Mouse (Mus musculus) left cerebral cortex, postnatal 10 days (tissue): ENCODE measurements around the gene Gm49369. TPM values are rescaled to one million over a fixed set of nuclear protein-coding genes. Genes with fewer than 3 reads are reported as not detected.
A peak's percentile ranks its signal among the peaks of the same experiment; 100 is the strongest.
"Not testable (repeated sequence)": the region's sequence is repeated elsewhere in the genome, so short reads cannot be mapped to it uniquely, and the experiment has no call there.

Experiments
- DNase-seq, 2 experiments: peaks; one replicate each; pipeline ENCODE4 v3.0.0; 2021 to 2022; ENCODE audit warnings: low spot score in 2 of 2, mixed read lengths in 1 of 2; ENCODE audit errors: extremely low spot score in 1 of 2
- intact Hi-C: fragments of 180-260 bp; cut with DNase I; formaldehyde crosslinking; loops from one replicate; pipeline ENCODE4 v1.15.1; 2025
- total RNA-seq, 2 experiments: library from RNA; stranded (reverse); gene quantifications; 2 replicates each; pipeline ENCODE4 v1.2.3; 2021

Gene Gm49369
- total RNA-seq, 2 experiments from 2014 or later, result 1.9 TPM; not detected in 1

DNA sequence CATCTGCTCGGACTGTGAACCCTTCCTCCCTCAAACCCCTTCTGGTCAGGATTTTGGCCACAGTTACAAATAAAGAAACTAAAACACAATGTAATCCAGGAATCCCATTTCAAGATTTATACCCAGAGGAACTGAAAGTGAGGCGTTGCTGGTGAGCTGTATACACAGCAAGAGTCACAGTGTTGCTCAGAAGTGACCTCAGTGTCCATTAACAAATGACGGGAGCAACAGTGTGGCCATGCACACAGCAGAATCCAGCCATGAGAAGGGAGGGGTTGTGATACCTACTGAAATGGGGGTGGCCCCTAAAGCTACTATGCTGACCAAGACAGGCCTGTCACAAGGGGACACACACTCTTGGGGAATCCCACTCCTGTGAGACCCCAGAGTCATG is 40.2 kb downstream of the Gm49369 start:
- intact Hi-C loops, result no loop called here
- no peak for DNase-seq

DNA sequence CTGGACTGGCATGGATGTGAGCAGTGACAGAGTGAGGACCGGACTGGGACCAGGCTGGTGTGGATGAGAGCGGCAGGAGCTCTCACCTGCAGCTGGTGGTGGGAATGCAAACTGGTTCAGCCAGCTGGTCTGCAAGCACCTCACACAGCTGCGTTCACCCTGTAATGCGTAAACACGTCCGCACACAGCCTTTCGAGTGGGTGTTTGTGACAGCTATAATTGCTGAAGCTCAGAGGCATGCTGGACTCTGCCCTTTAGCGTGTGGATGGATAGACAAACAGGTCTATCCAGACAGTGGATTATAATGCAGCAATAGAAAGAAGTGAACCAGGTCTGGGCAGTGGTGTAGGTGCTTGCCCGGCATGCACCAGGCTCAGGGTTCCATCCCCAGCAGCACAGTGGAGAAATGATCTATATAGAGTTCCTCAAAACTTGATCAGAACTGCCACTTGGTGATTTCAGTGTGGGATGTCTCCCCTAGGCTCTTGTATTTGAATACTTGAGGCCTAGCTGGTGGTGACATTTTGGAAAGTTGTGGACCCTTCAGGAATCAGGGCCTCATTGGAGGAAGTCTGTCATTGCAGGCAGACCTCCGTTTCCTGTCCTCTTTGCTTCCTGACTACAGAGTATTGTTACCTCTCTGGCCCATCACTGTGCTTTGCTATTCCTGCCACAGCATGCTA is 40.8 kb downstream of the Gm49369 start:
- DNase-seq, result no peak
- intact Hi-C loops, result no loop called here

DNA sequence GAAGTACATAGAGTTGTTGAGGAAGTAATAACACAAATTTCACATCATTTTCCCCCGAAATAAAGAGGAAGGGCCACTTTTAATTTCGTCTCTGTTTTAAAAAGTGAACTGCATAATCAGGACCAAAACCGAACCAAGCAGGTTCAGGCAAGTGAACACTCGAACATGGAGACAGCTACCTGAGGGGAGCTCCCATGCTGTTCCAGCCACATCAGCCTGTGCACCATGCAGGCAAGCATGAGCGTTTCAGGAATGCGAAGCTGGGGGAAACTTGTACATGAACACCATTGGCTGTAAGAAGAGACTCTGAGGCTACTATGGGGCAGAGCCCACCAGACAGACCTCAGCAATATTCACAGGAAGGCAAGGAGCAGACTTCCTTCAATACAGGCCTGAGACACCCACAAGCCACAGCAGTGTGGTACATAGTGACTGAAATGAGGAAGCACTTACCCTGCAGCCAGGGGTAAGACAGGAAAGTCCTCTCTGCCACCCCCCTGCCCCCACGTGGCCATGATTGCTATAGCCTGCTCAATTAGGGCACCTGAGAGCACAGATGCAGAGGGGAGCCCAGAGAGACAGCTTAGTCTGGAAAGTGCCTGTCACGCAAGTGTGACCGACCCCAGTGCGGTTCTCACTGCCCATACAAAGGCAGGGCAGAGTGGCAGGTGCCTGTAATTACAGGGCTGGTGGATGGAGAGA is 42.0 kb downstream of the Gm49369 start:
- intact Hi-C loops, result no loop called here
- peak in 1 of 2 experiments; percentile 54 for DNase-seq

DNA sequence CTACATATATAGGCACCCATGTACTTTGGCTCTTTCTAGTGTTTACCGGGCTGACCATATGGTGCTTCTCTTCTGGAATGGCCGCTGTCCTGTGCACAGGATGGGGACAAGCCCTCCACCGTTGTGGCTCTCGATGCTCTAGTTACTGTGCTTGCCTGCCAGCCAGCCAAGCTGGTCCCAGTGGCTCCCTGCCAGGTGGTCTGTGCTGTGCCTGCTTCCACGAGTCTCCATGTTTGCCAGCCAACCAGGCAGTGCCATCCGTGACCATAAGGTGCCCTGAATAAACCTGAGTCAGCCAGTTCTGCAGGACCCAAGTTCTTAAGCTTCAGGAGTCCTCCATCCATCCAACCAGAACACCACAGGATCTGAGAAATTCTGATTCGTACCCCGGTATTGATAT is 47.3 kb downstream of the Gm49369 start:
- intact Hi-C loops, result loop anchor here (2.0 kb wide), 1 partner anchor 100 kb away; the partner anchor contains the start of gene Syt8
- DNase-seq, result peak in 1 of 2 experiments; percentile 63

DNA sequence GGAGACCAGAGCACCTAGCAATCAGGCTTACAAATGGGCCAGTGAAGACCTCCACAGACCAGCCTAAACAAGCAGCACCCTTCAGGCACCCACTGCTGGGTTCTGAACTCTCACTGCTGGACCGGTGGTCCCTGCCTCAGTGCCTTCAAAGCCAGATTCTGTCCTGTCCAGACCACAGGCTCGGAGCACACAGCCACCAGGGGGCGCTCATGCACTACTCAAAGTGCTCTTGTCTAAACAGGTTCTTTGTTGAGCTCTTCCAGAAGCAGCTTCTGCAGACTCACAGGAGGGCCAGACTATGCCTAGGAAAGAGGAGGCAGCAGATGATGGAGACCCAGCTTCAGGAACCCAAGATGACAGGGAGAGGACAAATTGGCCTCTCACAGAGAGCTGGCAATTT is 48.2 kb downstream of the Gm49369 start:
- intact Hi-C loops, result loop anchor here (1.0 to 5.0 kb wide), 3 partner anchors 101 to 343 kb away; partner anchors contain the start of gene Syt8

DNA sequence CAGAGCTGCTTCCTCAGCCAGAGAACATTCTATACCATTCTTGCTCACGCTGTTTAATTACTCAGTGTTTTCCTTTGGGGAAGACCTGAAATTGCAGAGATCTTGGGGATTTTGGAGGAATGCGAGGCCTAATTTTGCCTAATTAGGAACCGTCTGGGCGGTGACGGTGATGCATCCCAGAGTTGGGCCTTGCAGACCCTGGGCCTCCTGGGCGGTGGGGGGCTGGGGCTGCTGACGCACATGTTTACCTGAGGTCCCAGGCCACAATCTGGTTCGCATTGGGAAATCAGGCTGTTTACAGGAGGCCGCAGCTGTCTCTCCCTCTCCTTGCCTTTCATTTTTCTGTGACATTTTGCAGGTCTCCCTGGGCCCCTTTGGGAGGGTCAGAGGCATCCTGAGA is 49.7 kb downstream of the Gm49369 start:
- not testable (repeated sequence) for DNase-seq
- intact Hi-C loops, result loop anchor here (5.0 kb wide), 1 partner anchor 345 kb away; no protein-coding TSS in a partner anchor

More for the DNA sequence above, 48.2 kb downstream of the Gm49369 start:
- DNase-seq, result peak; percentile 85 to 90

DNA sequence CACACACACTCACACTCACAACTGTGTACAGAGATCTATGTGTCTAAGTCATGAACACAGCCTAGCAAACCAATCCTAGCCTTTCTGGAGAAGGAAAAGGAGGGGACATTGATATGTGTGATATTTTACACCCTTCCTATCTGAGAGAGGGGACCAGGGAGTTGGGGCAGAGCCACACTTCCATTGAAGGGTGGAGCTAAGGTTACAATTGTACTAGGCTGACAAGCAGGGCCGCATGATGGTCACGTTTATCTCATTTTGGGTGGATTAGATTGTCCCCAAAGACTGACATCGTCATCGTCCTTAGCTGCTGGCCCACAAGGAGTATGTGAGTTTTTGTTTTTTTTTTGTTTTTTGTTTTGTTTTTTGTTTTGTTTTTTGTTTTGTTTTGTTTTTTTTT is 51.2 kb downstream of the Gm49369 start:
- intact Hi-C loops, result loop anchor here (5.0 kb wide), 1 partner anchor 346 kb away; no protein-coding TSS in a partner anchor
- DNase-seq, result no peak

DNA sequence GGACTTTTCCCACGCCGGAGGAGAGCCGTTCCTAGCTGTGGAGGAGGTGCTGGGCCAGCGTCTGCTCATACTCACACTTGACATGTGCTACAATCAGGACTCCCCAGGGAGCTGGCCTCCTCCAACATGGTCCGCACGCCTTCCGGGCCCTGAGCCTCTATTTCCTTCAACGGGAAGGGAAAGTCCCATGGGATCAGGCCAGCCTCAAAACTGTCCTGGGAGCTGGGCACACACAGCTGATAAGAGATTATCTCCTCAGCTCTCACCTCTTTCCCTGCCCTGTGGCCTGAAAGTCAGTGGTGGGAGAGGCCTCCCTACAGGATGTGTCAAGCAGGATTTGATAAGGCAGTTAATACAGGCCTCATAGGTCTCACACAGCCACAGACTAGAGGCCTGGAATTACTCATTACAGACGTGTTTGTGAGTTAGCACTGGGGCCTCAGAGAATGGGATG is 52.2 kb downstream of the Gm49369 start:
- peak in 1 of 2 experiments; percentile 73 for DNase-seq
- intact Hi-C loops, result loop anchor here (5.0 kb wide), 1 partner anchor 347 kb away; no protein-coding TSS in a partner anchor

DNA sequence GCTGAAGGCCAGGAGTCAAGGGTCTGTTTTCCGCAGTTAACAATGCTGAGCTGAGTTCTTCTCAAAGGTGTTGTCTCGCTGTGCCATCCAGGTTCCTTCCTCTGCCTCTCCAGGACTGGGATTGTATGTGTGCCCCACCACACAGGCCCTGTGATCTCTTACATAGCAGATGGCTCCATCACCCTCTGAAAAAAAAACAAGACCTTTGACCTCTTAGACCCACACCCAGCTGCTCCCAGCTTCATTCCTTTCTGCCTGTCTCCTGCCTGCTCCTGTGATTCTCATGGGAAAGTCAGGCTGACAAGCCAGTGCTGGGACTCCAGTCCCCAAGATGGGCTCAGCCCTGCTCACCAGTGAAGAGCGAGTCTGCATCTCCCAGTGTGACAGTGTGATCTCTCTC is 54.0 kb downstream of the Gm49369 start:
- intact Hi-C loops, result no loop called here
- DNase-seq, result no peak

DNA sequence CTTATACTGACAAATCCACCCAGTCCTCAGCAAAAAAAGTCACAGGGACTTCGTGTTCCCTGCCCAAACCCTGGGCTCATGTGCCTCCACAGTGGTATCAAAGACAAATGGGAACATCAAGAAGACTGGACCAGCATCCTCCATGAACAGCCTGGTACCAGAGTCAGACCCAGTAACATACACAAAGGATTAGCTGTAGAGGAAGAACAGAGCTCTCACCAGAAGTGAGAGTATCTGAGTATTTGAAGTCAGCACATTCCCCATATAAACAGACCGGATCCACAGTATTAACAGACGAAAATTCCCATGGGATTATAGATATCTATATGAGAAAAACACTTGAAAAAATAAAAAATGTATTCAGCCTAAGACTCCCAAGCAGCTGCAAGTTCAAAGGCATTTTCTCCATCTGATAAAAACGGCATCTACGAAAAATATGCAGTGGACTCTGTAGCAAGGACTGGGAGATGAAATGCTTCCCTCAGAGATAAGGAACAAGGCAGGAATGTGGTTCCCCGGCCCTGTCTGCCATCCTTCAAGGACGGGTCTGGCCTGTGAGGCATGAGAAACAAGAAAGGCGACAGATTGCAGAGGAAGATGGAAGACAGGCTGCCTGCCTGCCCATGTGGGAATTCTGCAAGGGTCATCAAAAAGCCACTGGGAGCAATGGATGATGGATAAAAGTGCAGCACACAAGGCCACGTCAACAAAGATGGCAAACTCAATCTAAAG is 55.6 kb downstream of the Gm49369 start:
- no peak for DNase-seq
- intact Hi-C loops, result no loop called here

DNA sequence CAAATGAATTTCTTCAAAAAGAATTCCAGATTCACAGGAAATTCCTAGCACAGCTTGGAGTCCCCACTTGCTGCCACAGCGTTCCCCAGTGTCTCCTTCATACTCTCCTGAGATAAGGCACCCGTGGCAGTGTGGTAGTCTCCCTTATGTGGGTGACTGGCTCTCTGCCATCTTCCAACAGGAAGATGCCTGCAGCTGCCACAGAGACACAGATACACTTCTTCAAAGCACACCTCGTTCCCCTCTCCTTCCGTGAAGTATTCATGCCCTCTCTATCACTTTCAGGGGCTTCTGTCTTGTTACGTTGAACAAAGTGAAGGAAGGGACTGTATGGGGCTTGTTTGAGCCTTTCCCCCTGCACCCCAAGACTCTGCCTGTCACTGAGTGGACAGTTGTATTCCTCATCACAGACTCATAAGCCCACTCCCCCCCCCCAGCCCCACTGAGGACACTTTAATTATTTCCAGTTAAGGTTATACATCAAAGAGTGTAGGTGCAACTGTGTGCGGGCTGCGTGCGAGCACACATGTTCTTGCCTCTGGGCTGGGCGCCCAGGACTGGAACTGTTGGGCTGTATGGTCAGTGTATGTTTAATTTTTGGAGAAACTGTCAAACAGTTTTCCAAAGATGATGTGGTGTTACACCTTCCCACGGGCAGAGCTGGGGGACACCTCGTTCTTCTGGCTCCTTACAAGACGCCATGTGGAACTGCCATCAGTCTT is 58.9 kb downstream of the Gm49369 start:
- DNase-seq, result no peak
- intact Hi-C loops, result no loop called here

DNA sequence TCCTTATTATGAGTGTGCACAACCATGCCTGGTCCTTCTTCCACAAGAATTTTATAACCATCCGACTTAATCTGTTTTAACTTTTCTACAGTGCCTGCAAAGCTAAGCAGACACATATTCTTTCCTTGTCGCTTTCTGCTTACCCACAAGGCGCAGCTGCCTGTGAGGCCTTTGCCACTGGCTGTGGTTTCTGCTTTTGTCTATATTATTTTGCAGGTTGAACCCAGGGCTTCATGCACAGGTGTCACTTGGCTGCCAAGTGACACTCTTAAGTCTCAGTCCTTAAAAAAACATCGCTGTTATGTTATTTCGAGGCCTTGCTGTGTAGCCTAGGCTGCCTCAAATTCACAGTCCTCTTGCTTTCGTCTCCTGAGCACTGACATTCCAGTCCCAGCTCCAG is 59.8 kb downstream of the Gm49369 start:
- DNase-seq, result no peak
- intact Hi-C loops, result no loop called here

DNA sequence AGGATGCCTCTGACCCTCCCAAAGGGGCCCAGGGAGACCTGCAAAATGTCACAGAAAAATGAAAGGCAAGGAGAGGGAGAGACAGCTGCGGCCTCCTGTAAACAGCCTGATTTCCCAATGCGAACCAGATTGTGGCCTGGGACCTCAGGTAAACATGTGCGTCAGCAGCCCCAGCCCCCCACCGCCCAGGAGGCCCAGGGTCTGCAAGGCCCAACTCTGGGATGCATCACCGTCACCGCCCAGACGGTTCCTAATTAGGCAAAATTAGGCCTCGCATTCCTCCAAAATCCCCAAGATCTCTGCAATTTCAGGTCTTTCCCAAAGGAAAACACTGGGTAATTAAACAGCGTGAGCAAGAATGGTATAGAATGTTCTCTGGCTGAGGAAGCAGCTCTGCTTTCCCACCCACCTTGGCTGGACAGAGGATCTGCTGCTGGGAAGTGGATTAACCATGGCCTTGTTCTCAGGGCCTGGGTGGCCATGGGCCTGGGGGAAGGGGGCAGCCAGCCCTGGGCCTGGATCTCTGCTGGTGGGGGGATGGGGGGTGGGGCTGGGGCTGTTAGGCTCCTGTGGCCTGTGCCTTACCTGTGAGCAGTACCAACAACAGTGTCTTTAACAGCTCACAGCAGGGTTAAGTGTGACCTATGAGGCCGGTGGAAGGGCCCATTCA is 60.7 kb downstream of the Gm49369 start:
- DNase-seq, intact Hi-C loops: not testable (repeated sequence)

Other genes with a start within 250 kb of the Gm49369 start
- not detected for gene Gm39115, start 246.6 kb downstream of the Gm49369 start, total RNA-seq
- not detected for gene Gm45337, start 238.1 kb downstream of the Gm49369 start, total RNA-seq
- not detected for gene Gm29735, start 225.6 kb downstream of the Gm49369 start, total RNA-seq
- not detected for gene Gm4553, start 216.9 kb downstream of the Gm49369 start, total RNA-seq
- gene Krtap5-2, start 206.7 kb downstream of the Gm49369 start, total RNA-seq, result not detected
- not detected for gene Gm10153, start 192.3 kb downstream of the Gm49369 start, total RNA-seq
- gene Krtap5-3, start 181.3 kb downstream of the Gm49369 start, total RNA-seq, result not detected
- not detected for gene Gm7579, start 170.8 kb downstream of the Gm49369 start, total RNA-seq
- gene Krtap5-5, start 152.7 kb downstream of the Gm49369 start, total RNA-seq, result not detected
- not detected for gene Gm40460, start 141.6 kb downstream of the Gm49369 start, total RNA-seq
- not detected for gene Gm2431, start 124.3 kb downstream of the Gm49369 start, total RNA-seq
- not detected for gene Gm4559, start 108.3 kb downstream of the Gm49369 start, total RNA-seq
- gene Krtap5-1, start 85.5 kb downstream of the Gm49369 start, total RNA-seq, result not detected
- not detected for gene Krtap5-4, start 79.1 kb downstream of the Gm49369 start, total RNA-seq
- 10 to 100 TPM; 15.3 to 15.8 TPM for gene Ifitm10, start 8.9 kb downstream of the Gm49369 start, total RNA-seq
- 100 to 1,000 TPM; 244 to 255 TPM for gene Ctsd, start 5.4 kb upstream of the Gm49369 start, total RNA-seq
- not detected for gene Syt8, start 52.2 kb upstream of the Gm49369 start, total RNA-seq
- gene Tnni2, start 59.1 kb upstream of the Gm49369 start, total RNA-seq, result under 1 TPM in 1 of 2 experiments, not detected in 1; 0.83 TPM
- gene Lsp1, start 78.1 kb upstream of the Gm49369 start, total RNA-seq, result 1 to 10 TPM; 5.2 to 8.1 TPM
- not detected for gene Tnnt3, start 116.2 kb upstream of the Gm49369 start, total RNA-seq
- 1 to 10 TPM; 4.8 to 7.2 TPM for gene Mrpl23, start 150.0 kb upstream of the Gm49369 start, total RNA-seq